8 mouse cellular contexts compared by ENCODE assay signal in genomic region chr11:98962421-98963095, GRCm38 (mm10). TPM values are rescaled to one million over a fixed set of nuclear protein-coding genes. Genes with fewer than 3 reads are reported as not detected.
DNase-seq lines count a peak whose midpoint lies in the region; ATAC-seq and TF ChIP-seq lines count a peak whose summit lies in the region.

No protein-coding gene starts in this region.

- no peak for ATAC-seq in hindbrain, embryonic 12.5 days (ENCODE audit: low FRiP score)
- ATAC-seq in midbrain, embryonic 12.5 days (ENCODE audit: low FRiP score, low read depth), result no peak

- 27% methylated on average over 12 of the region's 12 CpGs for WGBS in bone marrow, adult 2 months
- WGBS in hindbrain, embryonic 12.5 days, result 3% methylated on average over 12 of the region's 12 CpGs
- WGBS in midbrain, embryonic 12.5 days, result 6% methylated on average over 12 of the region's 12 CpGs

- peak; percentile 16 for DNase-seq in kidney, adult 18-20 months
- no peak for DNase-seq in kidney, adult 11 months
- DNase-seq in right cerebral cortex, postnatal 4 days, result no peak
- no peak for DNase-seq in left cerebral cortex, adult 8-10 months (ENCODE audit: low spot score in 2 of 2)
- DNase-seq in cerebellum, adult 9-11 months, result no peak

- H3K9ac ChIP-seq in hindbrain, embryonic 12.5 days, result peak overlapping the region; percentile 86
- peak overlapping the region; percentile 61; the same call in 1 of the 2 replicates for H3K9ac ChIP-seq in midbrain, embryonic 12.5 days (replicated peaks)

- no peaks in the 10 kb centered on the region for H3K9me3 ChIP-seq in hindbrain, embryonic 12.5 days (replicated peaks)
- H3K9me3 ChIP-seq in midbrain, embryonic 12.5 days, result no peaks in the 10 kb centered on the region

- TF ChIP-seq POLR2A in bone marrow, adult 2 months (IDR thresholded peaks at IDR 0.05; ENCODE audit: borderline replicate concordance, control insufficient read depth, low read depth, low read length), result no peak

- peak overlapping the region; percentile 75 for H3K4me3 ChIP-seq in bone marrow, adult 2 months (replicated peaks; ENCODE audit: control insufficient read depth, low read depth, low read length)
- peak overlapping the region; percentile 76 for H3K4me3 ChIP-seq in hindbrain, embryonic 12.5 days
- H3K4me3 ChIP-seq in midbrain, embryonic 12.5 days, result peak overlapping the region; percentile 53

- H3K4me2 ChIP-seq in hindbrain, embryonic 12.5 days (replicated peaks), result peak overlapping the region; percentile 97
- H3K4me2 ChIP-seq in midbrain, embryonic 12.5 days (replicated peaks), result peak overlapping the region; percentile 91

- H3K27me3 ChIP-seq in hindbrain, embryonic 12.5 days, result no peaks in the 10 kb centered on the region; the same call in 1 of the 2 replicates
- H3K27me3 ChIP-seq in midbrain, embryonic 12.5 days, result peaks cover 36% of the 10 kb centered on the region

- H3K4me1 ChIP-seq in bone marrow, adult 2 months (ENCODE audit: control insufficient read depth, insufficient read depth, low read length), result peaks cover 5% of the 10 kb centered on the region
- peaks cover 84% of the 10 kb centered on the region for H3K4me1 ChIP-seq in hindbrain, embryonic 12.5 days
- peaks cover 87% of the 10 kb centered on the region for H3K4me1 ChIP-seq in midbrain, embryonic 12.5 days

- TF ChIP-seq CTCF in bone marrow, adult 2 months (IDR thresholded peaks at IDR 0.05; ENCODE audit: control insufficient read depth, insufficient read depth, low read length), result no peak

- H3K27ac ChIP-seq in bone marrow, adult 2 months (ENCODE audit: control insufficient read depth, insufficient read depth, low read depth, low read length, poor library complexity), result peak overlapping the region; percentile 36
- peak overlapping the region; percentile 99 for H3K27ac ChIP-seq in hindbrain, embryonic 12.5 days
- peak overlapping the region; percentile 95; the same call in 1 of the 2 replicates for H3K27ac ChIP-seq in midbrain, embryonic 12.5 days (replicated peaks)

- 0 out of 2 replicates have a peak, but pooled peaks cover 3% of the 10 kb centered on the region for H3K36me3 ChIP-seq in hindbrain, embryonic 12.5 days
- no peaks in the 10 kb centered on the region for H3K36me3 ChIP-seq in midbrain, embryonic 12.5 days

RNA-seq across cellular contexts. Expression of gene Gjd3, which starts 20.3 kb away (rescaled TPM):
- not detected in 2 replicates for polyA plus RNA-seq in bone marrow, adult 2 months (2011; ENCODE audit: insufficient read depth, insufficient read length, low replicate concordance, missing spikeins)
- polyA plus RNA-seq in hindbrain, embryonic 12.5 days (2016; fragmentation: Nextera tagmentation; extraction: Ambion mirVana), result 0.88 and 1.1 TPM in 2 replicates
- 0.67 and 0.80 TPM in 2 replicates for polyA plus RNA-seq in midbrain, embryonic 12.5 days (2016; fragmentation: Nextera tagmentation; extraction: Ambion mirVana)
- 1 to 10 TPM; 1.2 to 1.8 (median 1.4) TPM for total RNA-seq in left cerebral cortex, adult 8-10 months (2022)

RNA-seq across cellular contexts. Expression of gene Rara, which starts 34.9 kb away (rescaled TPM):
- polyA plus RNA-seq in bone marrow, adult 2 months (2011; ENCODE audit: insufficient read depth, insufficient read length, low replicate concordance, missing spikeins), result 8.9 and 17.2 TPM in 2 replicates
- polyA plus RNA-seq in hindbrain, embryonic 12.5 days (2016; fragmentation: Nextera tagmentation; extraction: Ambion mirVana), result 38.6 and 46.9 TPM in 2 replicates
- 15.5 and 17.3 TPM in 2 replicates for polyA plus RNA-seq in midbrain, embryonic 12.5 days (2016; fragmentation: Nextera tagmentation; extraction: Ambion mirVana)
- 10 to 100 TPM; 11.1 to 11.7 (median 11.4) TPM for total RNA-seq in left cerebral cortex, adult 8-10 months (2022)

RNA-seq across cellular contexts. Expression of gene Cdc6, which starts 55.0 kb away (rescaled TPM):
- polyA plus RNA-seq in bone marrow, adult 2 months (2011; ENCODE audit: insufficient read depth, insufficient read length, low replicate concordance, missing spikeins), result 50.4 and 53.9 TPM in 2 replicates
- 19.0 and 20.2 TPM in 2 replicates for polyA plus RNA-seq in hindbrain, embryonic 12.5 days (2016; fragmentation: Nextera tagmentation; extraction: Ambion mirVana)
- polyA plus RNA-seq in midbrain, embryonic 12.5 days (2016; fragmentation: Nextera tagmentation; extraction: Ambion mirVana), result 28.3 and 29.0 TPM in 2 replicates
- under 1 TPM; 0.15 to 0.91 (median 0.25) TPM for total RNA-seq in left cerebral cortex, adult 8-10 months (2022)

Comparison
In these comparisons a context has a peak if more than half of its experiments do, and no peak if none do; other contexts are left out.
1. H3K27ac ChIP-seq: peak in every context shown above with its lines; median percentile 99 in hindbrain, embryonic 12.5 days; 95 in midbrain, embryonic 12.5 days; 36 in bone marrow, adult 2 months.